Mouse (Mus musculus) G1E (cell line): ENCODE data around the gene Pik3r4. TPM values are rescaled to one million over a fixed set of nuclear protein-coding genes. Genes with fewer than 3 reads are reported as not detected.

Experiments
- ATAC-seq: 2 replicates; pipeline ENCODE4 v1.8.0; 2016; ENCODE audit warnings: mild to moderate bottlenecking; ENCODE audit not compliant: insufficient number of reproducible peaks, poor library complexity, low FRiP score, severe bottlenecking; ENCODE audit errors: extremely low read depth
- DNase-seq: peaks from one replicate; pipeline ENCODE4 v3.0.0; 2012; ENCODE audit warnings: low spot score
- H3K27me3 ChIP-seq: 2 replicates; pipeline ENCODE4 v1.6.1; 2012; ENCODE audit warnings: mild to moderate bottlenecking, low read length, inconsistent platforms; ENCODE audit not compliant: insufficient read depth
- H3K36me3 ChIP-seq: replicated peaks from 2 replicates; pipeline ENCODE3; 2012; ENCODE audit warnings: mild to moderate bottlenecking, inconsistent platforms
- H3K4me1 ChIP-seq: 2 replicates; pipeline ENCODE4 v1.6.1; 2012; ENCODE audit warnings: low read depth, low read length, inconsistent platforms, mixed read lengths; ENCODE audit not compliant: insufficient read depth
- H3K4me3 ChIP-seq: 2 replicates; pipeline ENCODE4 v1.5.1; 2012; ENCODE audit warnings: low read depth, mild to moderate bottlenecking, inconsistent platforms, low read length, moderate library complexity, mixed read lengths
- H3K9me3 ChIP-seq: replicated peaks from 2 replicates; pipeline ENCODE4 v1.6.1; 2012; ENCODE audit warnings: inconsistent platforms
- CTCF ChIP-seq: IDR thresholded peaks from 2 replicates; pipeline ENCODE4 v1.5.1; 2012; ENCODE audit warnings: low read depth, low read length, inconsistent platforms, mixed read lengths
- GATA1 ChIP-seq: IDR thresholded peaks from 2 replicates; pipeline ENCODE4 v1.6.1; 2012; ENCODE audit warnings: borderline replicate concordance, low read length, inconsistent platforms, mixed read lengths
- GATA2 ChIP-seq: IDR thresholded peaks from 2 replicates; pipeline ENCODE4 v1.6.1; 2012; ENCODE audit warnings: low read depth, low read length, inconsistent platforms, borderline replicate concordance
- POLR2AphosphoS5 ChIP-seq: IDR thresholded peaks from 2 replicates; pipeline ENCODE4 v1.6.1; 2012; ENCODE audit warnings: low read depth, low read length, inconsistent platforms; ENCODE audit not compliant: insufficient replicate concordance
- TAL1 ChIP-seq: conservative IDR thresholded peaks from 2 replicates; pipeline ENCODE4 v1.6.1; 2012; ENCODE audit warnings: low read depth, low read length, inconsistent platforms, mixed read lengths
- polyA plus RNA-seq: library from polyadenylated mRNA; stranded (reverse); fragments of >175 nt; gene quantifications from 2 replicates; pipeline ENCODE4 v1.2.3, GENCODE M21; 2012
- total RNA-seq, 2 experiments: library from RNA; stranded (forward) in 1 of 2; stranded (reverse) in 1 of 2; fragments of 200-1000 nt in 1 of 2; fragments of >200 nt in 1 of 2; fragmentation: Nextera tagmentation in 1 of 2; gene quantifications; 2 replicates each; pipeline ENCODE4 v1.2.3; 2014 to 2017

Gene Pik3r4
- total and polyA plus RNA-seq, 3 experiments: 6.9 to 33.7 (median 33.4) TPM

- ATAC-seq (no peak), DNase-seq (no peak)
- Histone ChIP-seq H3K4me3 (no peak overlapping the region), H3K9me3 (peaks cover 5% of the 10 kb centered on the region; the same call in 1 of the 2 replicates), H3K27me3 (no peaks in the 10 kb centered on the region), H3K4me1 (no peaks in the 10 kb centered on the region), H3K36me3 (no peaks in the 10 kb centered on the region)
- TF ChIP-seq CTCF: no peak
- no peak for TF ChIP-seq GATA1
- TF ChIP-seq GATA2: no peak
- no peak for TF ChIP-seq POLR2AphosphoS5
- TF ChIP-seq TAL1: no peak
These were observed 89.2 kb downstream of the Pik3r4 start for GRCm38 (mm10) chr9:105731976-105732375.

DNA sequence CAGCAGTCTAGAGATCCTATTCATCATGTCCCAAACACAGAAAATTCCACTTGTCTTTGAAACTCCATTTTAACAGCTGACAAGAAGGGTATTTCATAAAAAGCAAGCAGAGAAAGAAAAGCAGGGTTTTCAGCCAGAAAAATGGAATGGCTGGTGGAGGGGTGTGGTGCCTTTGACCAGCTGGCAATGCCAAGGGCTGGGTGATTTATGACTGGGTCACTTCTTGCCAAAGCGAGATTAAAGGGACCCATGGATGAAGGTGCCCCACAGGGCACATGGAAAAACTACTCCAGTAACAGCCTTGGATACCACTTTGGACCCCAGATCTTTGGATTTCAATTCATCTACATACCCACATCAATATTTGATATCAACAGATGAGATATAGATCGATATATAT lies 91.9 kb downstream of the Pik3r4 start:
- Histone ChIP-seq H3K4me1 (no peaks in the 10 kb centered on the region), H3K36me3 (no peaks in the 10 kb centered on the region), H3K4me3 (no peak overlapping the region), H3K9me3 (peaks cover 11% of the 10 kb centered on the region), H3K27me3 (no peaks in the 10 kb centered on the region)
- DNase-seq: no peak
- no peak for TF ChIP-seq CTCF
- no peak for TF ChIP-seq GATA2
- no peak for TF ChIP-seq POLR2AphosphoS5
- no peak for TF ChIP-seq TAL1
- TF ChIP-seq GATA1: no peak
- ATAC-seq: no peak

GRCm38 (mm10) chr9:105735195-105735594 lies 92.4 kb downstream of the Pik3r4 start:
- no peaks in the 10 kb centered on the region for H3K4me1 ChIP-seq
- ATAC-seq: no peak
- no peaks in the 10 kb centered on the region for H3K36me3 ChIP-seq
- peaks cover 9% of the 10 kb centered on the region for H3K9me3 ChIP-seq
- DNase-seq: no peak
- H3K4me3 ChIP-seq: no peak overlapping the region
- TF ChIP-seq CTCF: no peak
- TF ChIP-seq POLR2AphosphoS5: no peak
- no peak for TF ChIP-seq GATA1
- TF ChIP-seq TAL1: no peak
- TF ChIP-seq GATA2: no peak
- no peaks in the 10 kb centered on the region for H3K27me3 ChIP-seq

Other genes starting within 250 kb of the Pik3r4 start
- gene Aste1, start 247.6 kb upstream of the Pik3r4 start, total RNA-seq (2014; fragmentation: Nextera tagmentation): 27.9 and 40.6 TPM in 2 replicates
- gene Aste1, start 247.6 kb upstream of the Pik3r4 start, total RNA-seq (2017): 20.1 and 23.9 TPM in 2 replicates
- 2.6 and 2.9 TPM in 2 replicates for gene Aste1, start 247.6 kb upstream of the Pik3r4 start, polyA plus RNA-seq
- gene Nek11, start 247.5 kb upstream of the Pik3r4 start, total RNA-seq (2014; fragmentation: Nextera tagmentation): not detected in 2 replicates
- gene Nek11, start 247.5 kb upstream of the Pik3r4 start, total RNA-seq (2017): 0.06 TPM in 1 of 2 replicates, not detected in the other
- gene Nek11, start 247.5 kb upstream of the Pik3r4 start, polyA plus RNA-seq: 0.02 TPM in 1 of 2 replicates, not detected in the other
- gene Atp2c1, start 115.7 kb upstream of the Pik3r4 start, total RNA-seq (2014; fragmentation: Nextera tagmentation): 38.7 and 51.3 TPM in 2 replicates
- gene Atp2c1, start 115.7 kb upstream of the Pik3r4 start, total RNA-seq (2017): 75.2 and 83.3 TPM in 2 replicates
- gene Atp2c1, start 115.7 kb upstream of the Pik3r4 start, polyA plus RNA-seq: 11.4 and 11.8 TPM in 2 replicates
- gene Col6a6, start 185.2 kb downstream of the Pik3r4 start, total RNA-seq (2014; fragmentation: Nextera tagmentation): not detected in 2 replicates
- under 0.01 and 0.05 TPM in 2 replicates for gene Col6a6, start 185.2 kb downstream of the Pik3r4 start, total RNA-seq (2017)
- not detected in 2 replicates for gene Col6a6, start 185.2 kb downstream of the Pik3r4 start, polyA plus RNA-seq